Mouse (Mus musculus): ENCODE results near the gene Tspan5. TPM values are rescaled to one million over a fixed set of nuclear protein-coding genes. Genes with fewer than 3 reads are reported as not detected.

Gene Tspan5
- total RNA-seq, 2 experiments from 2014 or later, result 172 TPM

- DNase-seq (ENCODE audit: low spot score in 2 of 2), result no peak
Measured at GRCm38 (mm10) chr3:138868409-138868808, 126.4 kb downstream of the Tspan5 start.

DNA sequence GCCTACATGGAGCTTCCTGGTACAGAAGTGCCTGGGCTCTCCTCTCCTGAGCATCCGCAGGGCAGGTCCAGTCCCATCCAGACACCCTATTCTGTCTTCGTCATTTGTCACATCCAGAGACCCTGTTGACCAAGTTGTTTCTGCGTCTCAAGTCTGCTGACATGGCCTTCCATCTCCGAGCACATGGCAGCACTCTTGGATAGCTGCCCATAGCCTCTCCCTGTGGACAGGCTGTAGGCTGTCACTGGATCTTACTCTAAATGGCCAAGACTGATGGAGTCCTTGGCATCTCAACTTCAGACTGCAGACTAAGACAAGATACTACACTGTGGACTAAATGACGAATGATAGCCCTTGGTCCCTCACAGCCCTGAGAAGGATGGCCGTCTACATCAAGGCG lies 133.3 kb downstream of the Tspan5 start:
- no peak for DNase-seq (ENCODE audit: low spot score in 2 of 2)

GRCm38 (mm10) chr3:138875936-138876335 lies 133.9 kb downstream of the Tspan5 start:
- DNase-seq (ENCODE audit: low spot score in 2 of 2), result no peak

DNA sequence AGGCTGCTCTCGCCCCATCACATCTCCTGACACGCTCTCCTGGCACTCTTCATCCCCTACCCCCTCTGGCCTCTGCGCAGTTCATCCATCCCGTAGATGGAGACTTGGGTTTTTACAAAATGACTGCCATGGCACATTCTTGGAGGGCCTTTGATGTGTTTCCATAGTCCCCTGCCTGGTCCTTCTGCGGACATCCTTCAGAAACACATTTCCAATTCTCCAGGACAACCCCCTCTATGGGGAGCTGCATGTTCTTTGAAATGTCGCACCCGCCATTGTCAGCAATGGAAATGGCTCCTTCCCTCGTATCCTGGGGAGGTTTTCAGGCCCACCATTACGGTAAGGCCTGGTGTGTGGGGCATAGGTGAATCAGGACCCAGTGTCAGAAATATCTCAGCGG lies 134.4 kb downstream of the Tspan5 start:
- no peak for DNase-seq (ENCODE audit: low spot score in 2 of 2)

GRCm38 (mm10) chr3:138876931-138877361 lies 135.0 kb downstream of the Tspan5 start:
- DNase-seq (ENCODE audit: low spot score in 2 of 2), result no peak

DNA sequence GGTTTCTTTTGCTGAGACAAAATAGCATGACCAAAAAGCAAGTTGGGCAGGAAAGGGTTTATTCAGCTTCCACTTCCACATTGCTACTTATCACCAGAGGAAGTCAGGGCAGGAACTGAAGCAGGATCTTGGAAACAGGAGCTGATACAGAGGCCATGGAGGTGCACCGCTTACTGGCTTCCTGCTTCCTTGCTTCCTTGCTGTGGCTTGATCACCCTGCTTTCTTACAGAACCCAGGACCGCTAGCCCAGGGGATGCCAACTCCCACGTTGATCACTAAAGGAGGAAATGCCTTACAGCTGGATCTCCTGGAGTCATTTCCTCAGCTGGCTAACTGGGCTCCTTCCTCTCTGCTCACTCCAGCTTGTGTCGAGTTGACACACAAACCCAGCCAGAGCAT lies 135.7 kb downstream of the Tspan5 start:
- no peak for DNase-seq (ENCODE audit: low spot score in 2 of 2)

GRCm38 (mm10) chr3:138880999-138881724 lies 139.2 kb downstream of the Tspan5 start:
- DNase-seq (ENCODE audit: low spot score in 2 of 2), result no peak

DNA sequence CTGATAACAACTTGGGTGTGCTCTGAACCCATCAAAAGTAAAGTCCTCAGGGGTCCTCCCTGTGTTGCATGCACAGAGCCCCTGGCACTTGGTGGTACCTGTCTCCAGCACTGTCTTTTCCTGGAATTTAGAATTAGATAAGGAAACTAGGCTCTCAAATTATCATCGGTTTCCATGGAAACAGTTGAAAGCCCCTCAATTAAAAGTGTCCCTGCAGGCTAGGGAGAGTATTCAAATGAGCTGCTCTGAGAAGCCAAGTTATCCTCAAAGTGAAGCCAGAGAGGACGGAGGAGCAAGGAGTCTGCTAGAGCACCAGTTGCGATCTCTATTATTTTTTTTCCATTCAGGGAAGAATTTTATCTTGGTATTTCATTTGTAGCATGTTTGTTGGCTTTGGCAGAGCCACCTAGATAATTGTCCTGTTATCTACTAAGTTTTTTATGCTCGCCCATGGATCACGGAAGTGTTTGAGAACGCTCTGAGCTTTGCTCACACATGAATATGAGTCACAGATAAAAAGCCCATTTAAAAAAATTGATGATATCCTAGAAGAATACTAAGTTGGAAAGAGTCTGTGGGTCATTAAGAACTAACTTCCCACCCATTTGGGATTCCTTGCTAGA lies 139.8 kb downstream of the Tspan5 start:
- DNase-seq (ENCODE audit: low spot score in 2 of 2), result no peak

- no peak for DNase-seq (ENCODE audit: low spot score in 2 of 2)
Measured at GRCm38 (mm10) chr3:138886121-138886520, 144.1 kb downstream of the Tspan5 start.

DNA sequence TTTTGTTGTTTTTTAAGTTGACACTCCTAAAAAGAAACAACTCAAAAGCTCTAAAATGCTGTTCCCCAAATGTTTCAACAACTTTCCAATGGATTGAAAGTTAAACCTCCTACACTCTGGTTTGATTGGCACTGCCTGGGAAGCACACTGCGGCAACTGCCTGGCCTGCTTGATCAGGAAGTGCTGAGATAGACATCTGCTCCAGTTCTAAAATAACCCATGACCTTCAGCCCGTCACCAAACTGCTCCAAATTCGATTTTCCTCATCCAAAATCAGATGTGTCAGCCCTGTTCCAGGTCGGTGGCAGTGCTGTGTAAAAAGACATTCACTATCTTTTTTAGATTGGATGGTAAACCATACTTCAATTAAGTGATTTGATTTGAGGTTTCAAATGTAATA lies 147.2 kb downstream of the Tspan5 start:
- DNase-seq (ENCODE audit: low spot score in 2 of 2), result peak in 1 of 2 experiments; percentile 59

DNA sequence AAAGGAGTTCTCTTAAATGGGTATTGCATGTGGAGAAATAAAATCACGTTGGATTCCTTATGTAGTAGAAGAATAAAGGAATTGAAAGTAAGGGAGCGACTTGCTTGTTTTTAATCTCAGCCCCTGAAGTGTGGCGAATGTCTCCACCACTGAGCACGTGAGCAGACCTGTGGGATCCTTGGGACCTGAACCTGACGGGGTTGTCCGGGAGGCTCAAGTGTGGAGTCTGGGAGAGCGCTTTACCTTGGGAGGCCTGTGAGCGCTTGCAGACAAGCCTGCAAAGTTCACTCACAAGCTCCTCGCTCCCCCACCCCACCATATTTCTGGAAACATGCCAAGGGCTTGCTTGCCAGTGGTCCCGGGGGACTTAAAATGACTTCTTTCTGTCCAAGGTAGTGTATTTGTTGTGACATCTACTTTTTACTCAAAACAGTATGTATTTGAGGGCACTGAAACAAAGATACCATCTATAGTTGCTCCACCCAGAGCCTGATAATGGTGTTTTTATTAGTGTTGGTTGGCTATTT lies 147.8 kb downstream of the Tspan5 start:
- no peak for DNase-seq (ENCODE audit: low spot score in 2 of 2)

DNA sequence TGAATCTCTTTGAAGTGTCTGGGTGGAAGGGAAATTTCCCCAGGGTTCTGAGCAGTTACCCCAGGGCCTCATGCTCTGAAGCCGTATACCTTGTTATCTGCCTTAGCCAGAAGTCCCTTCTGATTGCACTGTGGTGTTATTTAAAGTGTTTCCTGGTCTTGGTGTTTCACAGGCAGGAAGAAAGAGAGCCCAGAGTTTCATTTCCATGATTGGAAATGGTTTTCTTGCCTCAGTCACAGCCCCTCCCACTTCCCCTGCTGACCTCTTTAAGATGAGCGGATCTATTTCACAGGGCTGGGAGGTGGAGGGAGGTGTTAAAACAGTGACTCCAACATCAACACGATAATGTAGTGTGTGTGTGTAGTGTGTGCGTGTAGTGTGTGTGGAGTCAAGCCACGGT lies 151.5 kb downstream of the Tspan5 start:
- no peak for DNase-seq (ENCODE audit: low spot score in 2 of 2)

DNA sequence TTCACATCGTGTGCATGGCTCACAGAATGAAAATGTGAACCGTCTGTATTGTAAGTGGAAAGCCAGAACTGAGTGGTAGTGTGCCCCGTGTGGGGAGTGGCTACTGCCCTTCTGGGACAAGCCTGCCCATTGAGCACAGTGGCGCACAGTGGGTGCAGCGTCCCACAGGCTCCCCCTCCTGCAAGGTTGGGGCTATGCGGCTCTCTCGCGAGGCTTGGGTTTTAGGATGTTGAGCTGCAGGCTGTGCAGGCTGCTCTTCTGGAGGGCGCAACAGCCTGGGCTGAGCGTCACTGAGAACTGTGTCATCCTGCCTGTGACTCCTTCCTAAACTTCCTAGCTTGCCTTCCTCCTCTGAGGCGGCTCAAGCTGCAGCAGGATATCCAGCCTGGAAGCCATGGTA lies 155.5 kb downstream of the Tspan5 start:
- DNase-seq (ENCODE audit: low spot score in 2 of 2), result no peak

- DNase-seq (ENCODE audit: low spot score in 2 of 2), result no peak
Measured at GRCm38 (mm10) chr3:138898055-138898454, 156.1 kb downstream of the Tspan5 start.

DNA sequence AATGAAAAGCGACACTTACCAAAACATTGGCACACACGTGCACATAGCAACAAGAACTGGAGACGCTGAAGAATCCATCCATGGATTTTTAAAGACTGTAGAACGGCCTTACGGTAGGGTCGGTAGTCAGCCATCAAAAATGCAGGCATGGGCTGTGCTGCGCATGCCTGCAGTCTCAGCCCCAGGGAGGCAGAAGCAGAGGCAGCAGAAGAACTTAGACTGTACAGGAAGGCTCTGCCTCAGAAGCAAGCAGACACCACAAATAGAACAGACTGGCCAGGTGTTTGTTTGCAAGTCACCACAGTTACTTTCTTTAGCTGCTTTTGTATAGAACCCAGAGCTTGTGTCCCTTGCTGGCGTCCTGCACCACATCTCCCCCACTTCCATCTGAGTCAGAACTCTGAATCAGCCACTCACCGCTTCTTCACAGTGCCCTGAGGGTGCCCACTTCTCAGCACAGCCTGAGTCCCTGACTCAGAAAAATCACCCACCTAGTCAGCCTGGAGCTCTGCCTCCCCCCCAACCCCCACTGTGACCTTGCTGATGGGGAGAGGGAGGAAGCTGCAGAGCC lies 158.7 kb downstream of the Tspan5 start:
- no peak for DNase-seq (ENCODE audit: low spot score in 2 of 2)

GRCm38 (mm10) chr3:138905678-138906077 lies 163.7 kb downstream of the Tspan5 start:
- no peak for DNase-seq (ENCODE audit: low spot score in 2 of 2)

- peak; percentile 66 to 73 for DNase-seq (ENCODE audit: low spot score in 2 of 2)
Measured at GRCm38 (mm10) chr3:138906112-138906880, 164.3 kb downstream of the Tspan5 start.

DNA sequence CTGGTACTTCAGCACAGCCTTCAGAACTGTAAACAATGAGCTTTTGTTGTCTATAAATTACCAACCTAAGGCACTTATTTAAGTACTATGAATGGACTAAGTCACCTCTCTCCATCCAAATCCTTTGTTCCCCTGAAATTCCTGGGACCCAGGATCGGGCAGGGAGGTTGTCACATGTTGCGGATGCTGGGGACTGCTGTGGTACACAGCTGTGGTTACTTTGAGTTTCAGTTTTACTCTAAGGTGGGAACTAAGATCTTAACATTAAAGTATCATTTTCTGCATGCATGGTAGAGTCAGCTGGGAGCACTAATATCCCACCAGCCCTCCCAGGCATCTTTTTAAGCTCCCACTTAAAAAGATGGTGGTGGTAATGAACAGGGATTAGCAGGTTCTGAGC lies 167.3 kb downstream of the Tspan5 start:
- no peak for DNase-seq (ENCODE audit: low spot score in 2 of 2)

DNA sequence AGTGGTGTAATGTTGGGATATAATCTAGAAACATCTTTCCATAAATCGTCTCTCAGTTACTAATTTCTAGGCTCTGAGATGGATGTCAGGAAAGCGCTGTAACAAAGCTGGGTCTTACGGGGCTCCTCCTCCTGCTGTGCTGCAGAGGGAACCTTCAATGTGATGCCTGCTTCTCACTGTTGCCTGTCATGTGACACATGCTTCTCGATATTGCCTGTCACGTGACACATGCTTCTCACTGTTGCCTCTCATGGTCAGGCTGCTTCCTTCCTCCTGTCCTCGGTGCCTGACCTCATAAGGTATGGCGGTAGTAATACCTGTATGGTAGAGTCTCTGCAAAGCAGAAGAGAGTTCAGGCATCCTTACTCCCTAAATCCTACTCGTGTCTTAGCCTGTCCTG lies 170.5 kb downstream of the Tspan5 start:
- DNase-seq (ENCODE audit: low spot score in 2 of 2), result peak in 1 of 2 experiments; percentile 0

DNA sequence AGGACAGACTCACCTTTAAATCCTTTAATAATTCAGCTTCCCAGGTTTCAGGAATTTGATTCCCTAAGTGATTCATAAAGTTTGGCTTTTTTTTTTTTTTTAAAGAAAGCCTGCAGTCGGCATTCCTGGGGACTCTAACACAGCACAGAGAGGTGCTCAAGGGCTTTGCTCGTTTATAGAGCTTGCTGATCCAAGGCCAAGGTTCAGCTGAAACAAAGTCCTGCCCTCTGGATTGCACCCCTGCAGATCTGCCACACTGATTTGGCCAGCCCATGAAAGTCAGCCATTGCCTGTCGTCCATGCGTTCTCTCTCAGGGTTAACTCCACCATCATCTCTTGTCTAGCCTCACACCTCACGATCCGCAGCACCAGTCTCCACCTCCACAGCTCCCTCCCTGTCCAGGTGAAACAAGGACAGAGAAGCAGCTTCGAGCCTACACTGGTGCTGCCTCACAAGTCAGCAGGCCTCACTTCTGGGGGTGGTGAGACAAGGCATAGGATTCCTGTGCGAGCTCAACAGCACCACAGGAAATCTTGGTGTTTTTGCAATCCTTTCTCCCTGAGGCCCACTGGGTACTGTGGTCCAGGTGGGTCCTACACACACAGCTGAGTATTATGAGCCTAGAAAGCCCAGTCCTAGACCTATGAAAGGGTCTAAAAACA lies 172.8 kb downstream of the Tspan5 start:
- no peak for DNase-seq (ENCODE audit: low spot score in 2 of 2)

- DNase-seq (ENCODE audit: low spot score in 2 of 2), result no peak
Measured at GRCm38 (mm10) chr3:138916591-138916990, 174.6 kb downstream of the Tspan5 start.

Measured in layer of hippocampus, postnatal 14 days (tissue).